Mouse (Mus musculus) heart, adult 2 months (tissue): ENCODE data around the gene BC034090.

Source experiments
- CTCF ChIP-seq: fragments of 200-600 bp; IDR thresholded peaks from 2 replicates; pipeline ENCODE4 v1.8.1; 2022; ENCODE audit warnings: antibody characterized with exemption, mild to moderate bottlenecking, moderate library complexity
- EP300 ChIP-seq: fragments of 200-500 bp; IDR thresholded peaks from 2 replicates; pipeline ENCODE4 v1.6.1; 2011; ENCODE audit warnings: low read depth, low read length, control low read depth; ENCODE audit not compliant: insufficient read depth

DNA sequence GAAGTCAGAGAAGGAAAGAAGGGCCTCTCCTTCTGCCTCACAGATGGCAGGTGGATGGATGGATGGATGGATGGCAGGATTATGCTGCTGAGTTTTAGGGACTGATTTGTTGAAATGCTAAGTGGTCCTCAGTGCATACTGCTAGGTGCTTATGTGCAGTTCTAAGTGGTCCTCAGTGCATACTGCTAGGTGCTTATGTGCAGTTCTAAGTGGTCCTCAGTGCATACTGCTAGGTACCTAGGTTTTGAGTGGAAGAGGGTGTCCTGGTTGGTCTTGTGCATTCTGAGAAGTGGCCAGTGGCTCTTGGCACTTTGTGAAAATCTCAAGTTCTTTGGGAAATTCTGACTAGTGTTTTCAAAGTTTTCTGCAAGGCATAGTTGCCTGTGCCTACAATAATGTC, 74.3 kb downstream of the BC034090 start:
- no peak for TF ChIP-seq CTCF
- TF ChIP-seq EP300, result no peak
